Mouse (Mus musculus) neutrophil, adult 5-6 weeks (primary cell): Measurements from ENCODE around the gene Msmp. TPM values are rescaled to one million over a fixed set of nuclear protein-coding genes. Genes with fewer than 3 reads are reported as not detected.
"Not testable (repeated sequence)": the region's sequence is repeated elsewhere in the genome, so short reads cannot be mapped to it uniquely, and the experiment has no call there.

Experiments
- ATAC-seq: fragments of 151-379, 151-347 bp; 2 replicates; pipeline ENCODE4 v1.8.0; 2017; ENCODE audit warnings: mild to moderate bottlenecking, moderate TSS enrichment; ENCODE audit not compliant: insufficient number of reproducible peaks, poor library complexity, low FRiP score, severe bottlenecking; ENCODE audit errors: extremely low read depth
- total RNA-seq: library from RNA; stranded (forward); fragments of 200-1000 nt; gene quantifications from 2 replicates; pipeline ENCODE4 v1.2.3, GENCODE M21; 2017

The Msmp gene
- total RNA-seq, 1 experiment from 2014 or later = not detected

DNA sequence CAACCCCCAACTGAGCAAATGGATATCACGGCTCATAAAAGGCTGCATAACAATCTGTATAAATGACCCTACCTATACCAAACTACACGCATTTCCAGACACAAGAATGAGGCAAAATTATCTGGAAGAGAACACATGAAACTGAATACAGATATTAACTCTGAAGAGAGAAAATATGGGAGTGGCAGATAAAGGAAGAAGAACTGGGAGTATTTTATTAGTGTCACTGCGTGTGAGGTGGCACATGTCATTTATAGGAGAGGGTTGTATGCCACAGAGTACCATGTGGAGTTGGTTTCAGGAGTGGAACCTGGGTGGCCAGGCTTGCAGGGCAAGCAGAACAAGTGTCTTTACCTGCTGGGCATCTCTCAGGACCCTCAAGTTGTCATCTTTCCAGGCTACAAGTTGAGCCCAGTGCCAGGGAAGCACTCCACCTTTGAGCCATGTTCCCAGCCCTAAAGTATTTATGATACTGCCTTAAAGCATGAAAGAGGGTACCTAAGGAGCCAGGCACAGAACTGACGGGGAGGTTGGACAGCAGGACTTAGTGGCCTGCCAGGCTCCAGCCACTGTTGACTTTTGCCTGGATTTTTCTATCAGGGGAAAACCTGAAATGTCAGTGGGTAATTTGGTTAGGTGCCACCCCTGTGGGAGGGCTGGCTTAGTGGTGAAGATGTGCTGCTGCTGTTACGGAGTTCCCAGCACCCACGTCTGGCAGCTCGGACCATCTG, 14.5 kb upstream of the Msmp start:
- ATAC-seq = no peak

- no peak for ATAC-seq
These were observed 13.9 kb upstream of the Msmp start for GRCm38 (mm10) chr4:43598200-43598599.

GRCm38 (mm10) chr4:43596597-43596996, 12.3 kb upstream of the Msmp start:
- not testable (repeated sequence) for ATAC-seq

DNA sequence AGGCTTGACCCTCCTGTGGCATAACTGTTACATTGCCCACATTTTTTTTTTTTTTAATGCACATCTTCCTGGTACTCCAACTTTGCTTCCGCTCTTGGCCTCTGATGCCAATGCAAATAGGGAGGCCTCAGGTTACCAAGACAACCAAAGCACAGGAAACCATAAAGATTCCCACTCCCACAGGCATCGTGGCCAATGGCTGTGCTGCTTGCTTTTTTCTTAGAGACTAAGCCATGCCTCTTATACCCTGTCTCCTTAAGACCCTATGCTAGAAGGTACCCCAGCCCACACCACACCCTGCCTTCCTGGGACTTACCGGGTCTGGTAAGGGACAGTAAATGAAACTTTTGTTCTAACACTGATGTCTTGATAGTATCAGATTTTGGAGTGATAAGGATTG, 9.2 kb upstream of the Msmp start:
- no peak for ATAC-seq

GRCm38 (mm10) chr4:43591961-43592360, 7.7 kb upstream of the Msmp start:
- no peak for ATAC-seq

DNA sequence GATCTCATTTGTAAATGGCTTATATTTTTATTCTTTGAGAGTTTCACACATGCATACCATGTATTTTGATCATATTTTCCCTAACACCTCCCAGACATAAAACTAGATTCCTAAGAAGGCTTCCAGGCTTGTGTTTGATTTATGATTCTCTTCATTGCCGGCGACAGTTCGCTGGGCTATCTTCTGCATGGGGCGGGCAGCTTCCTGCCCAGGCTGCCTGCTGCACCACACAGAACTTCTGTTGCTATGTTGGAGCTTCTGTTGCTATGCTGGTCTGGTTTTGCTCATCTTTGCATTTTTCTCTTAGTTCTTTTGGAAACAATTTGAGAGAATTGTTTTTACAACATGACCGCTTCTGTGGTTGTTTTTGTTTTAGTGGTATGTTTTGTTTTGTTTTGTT, 7.2 kb upstream of the Msmp start:
- ATAC-seq = no peak

DNA sequence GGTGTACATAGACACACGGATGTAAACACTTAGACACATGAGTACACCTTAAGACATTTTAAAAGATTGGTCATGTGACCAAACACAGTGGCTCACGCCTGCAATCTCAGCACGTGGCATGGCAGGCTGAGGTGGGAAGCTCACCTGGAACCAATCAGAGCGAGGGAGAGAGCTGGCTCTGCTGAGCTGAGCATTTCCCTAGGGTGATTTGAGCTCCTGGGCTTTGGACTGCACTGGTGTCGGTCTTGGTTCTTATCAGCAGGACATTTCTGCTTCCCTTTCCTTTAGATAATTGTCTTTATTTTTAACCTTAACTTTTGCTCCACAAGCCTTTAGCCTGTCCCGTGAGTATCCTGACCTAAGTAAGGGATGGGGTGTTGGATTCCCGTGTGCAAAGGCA, 3.4 kb upstream of the Msmp start:
- no peak for ATAC-seq

DNA sequence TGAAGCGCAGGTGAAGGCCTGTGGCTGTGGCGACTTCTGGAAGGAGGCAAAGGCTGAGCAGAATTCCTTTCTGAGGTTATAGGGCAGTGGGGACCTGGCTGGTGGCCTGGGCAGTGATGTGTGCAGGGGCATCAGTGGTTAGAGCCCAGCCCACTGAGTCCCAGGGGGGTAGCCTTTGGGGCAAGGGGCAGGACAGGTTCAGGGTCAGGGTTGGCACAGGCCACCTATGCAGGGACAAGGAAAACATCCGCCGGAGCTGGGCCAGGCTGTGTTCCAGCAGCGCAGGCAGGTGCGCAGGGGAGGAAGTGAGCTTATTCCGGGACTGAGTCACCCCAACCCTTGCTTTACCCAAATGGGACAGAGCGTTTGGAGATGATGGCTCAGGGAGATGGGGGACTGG, 2.1 kb upstream of the Msmp start:
- ATAC-seq = no peak

DNA sequence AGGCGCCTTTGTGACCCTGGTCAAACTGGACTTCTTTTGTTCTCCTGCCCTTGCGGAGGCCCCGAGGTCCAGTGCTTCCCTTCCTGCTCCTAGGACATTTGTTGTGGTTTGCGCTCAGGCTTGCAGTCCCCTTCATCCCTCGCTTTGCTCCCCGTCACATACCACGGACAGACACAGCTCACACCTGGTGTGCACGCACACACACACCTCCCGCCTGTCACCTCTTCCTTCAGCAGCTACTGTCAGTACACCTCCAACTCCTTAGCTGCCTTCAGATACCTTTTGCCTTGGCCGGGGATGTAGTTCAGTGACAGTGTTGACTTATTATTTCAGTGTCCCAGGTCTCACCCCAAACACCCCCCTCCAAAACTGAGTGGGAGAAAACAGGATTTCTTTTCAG, 1.4 kb upstream of the Msmp start:
- no peak for ATAC-seq

DNA sequence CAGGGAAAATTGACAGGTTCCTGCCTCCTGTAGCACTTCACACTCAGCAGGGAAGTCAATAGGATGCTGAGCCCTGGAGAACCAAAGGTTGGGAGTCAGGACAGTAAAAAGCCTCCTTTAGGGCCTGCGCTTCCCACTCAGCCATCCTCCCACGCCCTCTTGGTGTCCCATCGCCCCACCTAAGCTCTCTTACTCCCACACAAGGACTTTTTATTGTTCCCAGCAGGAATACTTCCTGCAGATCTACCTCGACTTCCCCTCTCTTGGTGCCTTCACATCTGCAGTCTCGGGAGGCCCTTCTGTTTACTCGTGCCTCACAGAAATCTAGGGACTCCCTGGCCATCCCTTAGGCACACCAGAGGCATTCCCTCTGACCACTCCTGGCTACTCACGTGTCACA, 873 bp downstream of the Msmp start:
- ATAC-seq = no peak

- no peak for ATAC-seq
These were observed 2.1 kb downstream of the Msmp start for GRCm38 (mm10) chr4:43582241-43582640.

- no peak for ATAC-seq
These were observed 2.9 kb downstream of the Msmp start for GRCm38 (mm10) chr4:43581381-43581780.

DNA sequence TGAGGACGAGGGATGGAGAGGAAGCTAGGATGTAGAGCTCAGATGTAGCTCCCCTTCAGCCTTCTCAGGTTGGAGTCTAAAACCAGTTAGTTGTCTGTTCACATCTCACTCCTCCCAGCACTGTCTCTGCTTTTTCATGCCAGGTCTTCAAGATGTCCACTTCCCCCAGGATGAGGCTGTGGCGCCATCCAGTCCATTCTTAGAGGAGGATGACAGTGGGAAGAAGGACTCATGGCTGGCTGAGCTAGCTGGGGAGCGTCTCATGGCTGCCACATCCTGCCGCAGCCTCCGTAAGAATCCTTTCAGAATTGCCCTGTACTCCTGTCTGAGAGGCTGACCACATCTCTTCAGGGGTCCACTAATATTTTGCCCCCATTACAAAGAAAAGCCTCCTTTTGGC, 3.6 kb downstream of the Msmp start:
- ATAC-seq = no peak

DNA sequence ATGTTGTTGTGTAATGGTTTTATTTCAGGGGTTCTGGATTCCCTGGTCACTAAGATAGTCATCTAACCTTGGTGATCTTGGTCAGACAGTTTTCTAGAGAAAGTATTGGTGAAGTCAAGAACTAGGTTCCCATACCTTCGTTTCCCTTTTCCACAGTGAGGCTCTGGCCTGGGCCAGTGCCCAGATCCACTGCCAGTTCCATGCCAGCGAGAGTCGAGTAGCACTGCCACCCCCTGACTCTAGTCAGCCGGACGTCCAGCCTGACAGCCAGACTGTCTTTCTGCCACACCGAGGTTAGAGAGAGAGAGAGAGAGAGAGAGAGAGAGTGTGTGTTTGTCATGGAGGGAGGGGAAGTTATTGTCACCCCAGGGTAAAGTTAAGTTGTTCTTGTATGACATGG, 4.6 kb downstream of the Msmp start:
- no peak for ATAC-seq

DNA sequence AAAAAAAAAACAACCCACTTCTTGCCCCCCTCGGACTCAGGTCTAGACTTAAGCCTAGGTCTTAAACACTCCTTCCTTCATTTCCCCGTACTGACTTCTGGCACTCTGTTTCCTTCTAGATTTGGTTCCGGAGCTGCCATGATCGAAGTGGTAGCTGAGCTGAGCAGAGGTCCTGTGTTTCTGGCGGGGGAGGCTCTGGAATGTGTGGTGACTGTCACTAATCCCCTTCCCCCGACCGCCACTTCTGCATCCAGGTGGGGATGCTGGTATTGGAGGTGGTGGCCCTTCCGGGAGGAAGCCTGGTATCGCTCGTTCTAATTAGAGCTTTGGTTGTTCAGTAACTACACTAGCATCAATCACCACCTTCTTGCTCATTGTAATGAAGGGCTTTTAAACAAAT, 5.0 kb downstream of the Msmp start:
- no peak for ATAC-seq

DNA sequence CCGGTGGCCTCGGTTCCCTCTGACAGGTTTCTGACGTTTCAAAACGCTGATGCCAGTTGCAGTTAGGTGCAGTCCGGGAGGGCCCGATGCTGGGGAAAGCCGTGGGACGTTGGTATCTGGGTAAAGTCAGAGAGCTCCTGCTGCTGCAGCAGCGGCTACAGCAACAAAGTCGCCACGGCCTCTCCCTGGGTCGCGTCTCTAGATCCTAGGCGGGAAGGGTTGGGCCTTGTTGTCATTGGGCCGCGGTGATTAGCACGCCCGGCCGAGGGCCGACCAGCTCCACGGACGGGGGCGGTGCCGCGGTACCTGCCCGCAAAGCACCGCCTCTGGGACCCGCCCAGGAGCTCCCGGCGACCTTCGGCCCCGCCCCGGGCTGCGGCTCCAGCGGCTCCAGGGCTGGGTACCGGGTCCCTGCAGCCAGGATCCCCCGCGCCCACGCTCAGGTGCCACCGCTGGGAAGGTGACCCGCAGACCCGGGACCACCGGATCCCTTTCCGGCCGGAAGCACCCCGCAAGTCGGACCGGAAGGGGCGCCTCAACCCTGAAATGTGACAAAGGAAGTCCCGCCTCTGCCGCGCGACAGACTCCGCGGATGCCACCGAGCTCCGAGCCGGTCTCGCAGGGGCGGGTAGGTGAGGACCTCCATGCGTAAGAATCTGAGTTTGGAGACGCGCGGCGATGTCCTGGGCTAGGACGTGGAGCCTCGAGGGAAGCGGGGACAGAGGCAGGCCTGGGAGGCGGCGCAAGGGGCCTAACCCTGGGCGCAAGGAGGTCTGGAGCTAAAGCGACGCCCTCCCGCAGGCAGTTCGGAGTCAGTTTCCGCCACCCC, 5.7 kb downstream of the Msmp start, which contains the start of the genes Rgp1 and Gba2:
Gene Rgp1, plus strand, starts transcription at position 340 of the 829 bp plus-strand sequence.
Gene Gba2, minus strand, starts transcription at position 498 of the 829 bp plus-strand sequence.
- peak; percentile 83 for ATAC-seq

DNA sequence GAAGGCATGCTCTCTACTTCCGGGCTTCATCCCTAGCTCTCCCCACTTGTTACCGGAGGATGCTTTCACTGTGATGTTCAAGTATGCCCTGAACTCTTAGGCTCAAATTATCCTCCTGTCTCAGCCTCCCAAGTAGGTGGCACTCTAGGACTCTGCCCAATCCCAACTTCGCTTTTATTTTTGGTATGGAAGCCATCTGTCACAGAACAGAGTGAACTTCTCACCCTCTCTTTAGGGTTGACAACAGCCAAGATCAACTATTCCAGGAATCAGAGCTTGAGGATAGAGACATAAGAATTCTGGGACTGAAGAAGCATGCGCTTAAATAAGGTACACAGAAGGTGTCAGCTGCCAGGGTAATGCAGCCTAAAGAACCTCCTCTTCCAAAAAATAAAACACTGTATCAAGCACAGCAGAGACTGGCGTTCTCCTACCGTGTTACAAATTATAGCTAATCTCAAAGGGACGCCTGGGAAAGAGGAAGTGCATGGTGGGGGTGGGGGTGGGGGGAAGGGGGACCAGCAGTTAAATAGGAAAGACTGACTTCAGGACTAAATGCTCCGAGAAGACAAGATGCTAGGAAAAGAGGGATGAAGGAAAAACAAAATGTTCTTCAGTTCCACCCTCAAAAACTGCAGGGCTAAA, 6.9 kb downstream of the Msmp start:
- ATAC-seq = no peak

GRCm38 (mm10) chr4:43575356-43575755, 8.9 kb downstream of the Msmp start:
- ATAC-seq = no peak

GRCm38 (mm10) chr4:43573561-43573960, 10.7 kb downstream of the Msmp start:
- no peak for ATAC-seq
